Mouse (Mus musculus) natural killer cell, adult 2 months (primary cell): ENCODE measurements around the gene Chrm4.

Experiments
- DNase-seq, 2 experiments: peaks; one replicate each; pipeline ENCODE4 v3.0.0; 2022; ENCODE audit warnings: low spot score in 2 of 2

Chrm4 gene

DNA sequence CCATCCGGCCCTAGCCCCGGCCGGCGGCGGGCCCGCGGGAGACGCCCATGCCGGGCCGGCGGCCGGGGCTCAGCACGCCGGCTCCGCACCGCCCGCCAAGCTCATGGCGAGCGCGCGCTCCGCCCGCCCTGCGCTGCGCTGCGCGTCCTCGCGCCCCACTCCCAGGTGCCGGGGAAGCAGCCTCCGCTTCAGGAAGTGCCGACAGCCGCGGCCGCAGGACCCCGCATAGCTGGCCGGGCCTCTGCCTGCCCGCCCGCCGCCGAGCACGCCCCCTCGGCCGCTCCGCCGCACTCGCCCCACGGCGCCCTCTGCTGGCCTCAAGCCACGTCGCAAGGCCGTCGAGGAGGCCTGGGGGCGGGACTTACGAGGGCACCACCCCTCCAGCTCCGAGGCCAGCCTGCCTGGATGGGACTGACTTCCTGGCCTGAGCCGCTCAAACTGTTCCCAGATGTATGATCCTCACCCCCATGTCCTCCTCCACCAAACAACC lies 36.4 kb downstream of the Chrm4 start:
- DNase-seq, result peak; percentile 94 to 96

DNA sequence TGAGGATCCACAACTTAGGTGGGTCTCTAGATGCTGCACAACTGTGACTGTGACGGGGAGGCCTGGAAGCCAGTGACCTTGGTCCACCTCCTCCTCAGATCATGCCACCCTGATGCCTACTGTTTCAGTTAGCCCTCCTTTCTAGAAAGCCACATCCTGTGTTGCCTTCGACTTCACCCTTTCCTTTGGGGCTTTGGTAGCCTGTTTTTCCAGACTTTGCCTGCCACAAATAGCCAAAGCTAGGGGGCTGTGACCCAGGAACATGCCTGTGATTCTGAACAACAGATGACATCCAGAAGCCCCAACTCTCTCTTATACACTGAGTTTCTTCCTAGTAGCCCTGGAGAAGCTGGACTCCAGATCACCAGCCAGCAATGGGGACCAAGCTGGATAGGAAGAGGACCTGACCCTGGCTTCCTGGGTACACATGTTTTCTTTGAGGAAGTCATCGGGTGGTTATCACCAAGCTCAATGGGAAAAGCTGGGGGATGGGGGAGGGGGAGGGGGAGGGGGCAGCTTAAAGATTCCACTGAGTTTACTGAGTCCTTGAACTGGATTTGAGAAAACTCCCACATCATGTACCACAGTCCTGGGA lies 37.7 kb downstream of the Chrm4 start:
- peak; percentile 24 to 34 for DNase-seq

DNA sequence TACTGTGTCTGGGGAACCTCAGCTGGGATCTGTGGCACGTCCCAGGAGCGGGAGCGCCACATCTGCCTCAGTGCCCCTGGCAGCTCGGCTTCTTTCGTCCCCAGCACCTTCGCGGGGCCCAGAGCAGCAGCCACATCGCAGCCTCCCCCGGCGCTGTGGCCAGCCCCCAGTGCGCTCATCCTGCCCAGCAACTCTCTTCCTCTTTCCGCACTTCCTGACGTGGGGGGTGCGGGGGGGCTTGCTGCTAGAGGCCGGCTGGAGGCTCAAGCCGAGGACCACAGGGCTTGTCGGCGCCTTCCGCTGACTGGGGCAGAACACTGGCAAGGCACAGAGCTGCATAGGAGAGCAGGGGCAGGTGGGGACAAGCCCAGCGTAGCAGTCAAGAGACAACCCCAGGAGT lies 38.4 kb downstream of the Chrm4 start:
- DNase-seq, result peak; percentile 66 to 70

DNA sequence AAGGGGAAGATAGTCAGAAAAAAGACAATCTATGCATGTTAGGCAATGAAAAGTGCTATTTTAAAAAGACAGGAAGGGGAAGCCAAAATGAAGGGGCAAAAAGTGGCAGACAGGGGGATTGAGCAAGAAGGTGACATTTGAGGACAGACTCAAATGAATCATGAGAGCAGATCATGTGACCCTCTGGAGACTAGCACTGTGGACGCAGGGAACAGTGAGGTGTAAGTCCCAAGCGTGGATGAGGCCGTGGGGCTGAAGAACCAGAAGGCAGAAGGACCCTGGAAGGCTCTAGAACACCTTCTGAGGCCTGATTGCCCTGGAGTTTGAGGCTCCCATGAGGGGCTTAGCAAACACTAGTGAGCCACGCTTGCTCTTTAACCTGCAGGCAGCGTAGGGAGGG lies 39.3 kb downstream of the Chrm4 start:
- no peak for DNase-seq

DNA sequence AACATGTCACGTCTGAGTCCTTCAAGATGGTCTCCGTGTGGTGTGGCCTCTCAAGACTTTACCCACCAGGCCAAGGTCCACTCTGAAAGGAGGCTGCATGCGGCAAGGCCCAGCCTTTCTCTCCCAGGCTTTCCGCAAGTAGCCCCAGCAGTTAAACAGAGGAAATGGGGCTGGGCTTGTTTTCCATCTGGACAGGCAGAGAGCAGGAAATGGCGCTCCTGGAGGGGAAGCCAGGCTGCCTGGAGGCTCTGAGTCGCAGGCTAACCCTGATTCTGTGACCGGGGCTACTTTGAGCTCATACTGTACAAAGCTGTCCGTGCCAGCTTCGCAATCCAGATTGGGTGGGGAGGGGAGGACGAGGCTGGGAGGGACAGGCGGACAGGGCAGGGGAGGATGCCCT lies 40.9 kb downstream of the Chrm4 start:
- no peak for DNase-seq

DNA sequence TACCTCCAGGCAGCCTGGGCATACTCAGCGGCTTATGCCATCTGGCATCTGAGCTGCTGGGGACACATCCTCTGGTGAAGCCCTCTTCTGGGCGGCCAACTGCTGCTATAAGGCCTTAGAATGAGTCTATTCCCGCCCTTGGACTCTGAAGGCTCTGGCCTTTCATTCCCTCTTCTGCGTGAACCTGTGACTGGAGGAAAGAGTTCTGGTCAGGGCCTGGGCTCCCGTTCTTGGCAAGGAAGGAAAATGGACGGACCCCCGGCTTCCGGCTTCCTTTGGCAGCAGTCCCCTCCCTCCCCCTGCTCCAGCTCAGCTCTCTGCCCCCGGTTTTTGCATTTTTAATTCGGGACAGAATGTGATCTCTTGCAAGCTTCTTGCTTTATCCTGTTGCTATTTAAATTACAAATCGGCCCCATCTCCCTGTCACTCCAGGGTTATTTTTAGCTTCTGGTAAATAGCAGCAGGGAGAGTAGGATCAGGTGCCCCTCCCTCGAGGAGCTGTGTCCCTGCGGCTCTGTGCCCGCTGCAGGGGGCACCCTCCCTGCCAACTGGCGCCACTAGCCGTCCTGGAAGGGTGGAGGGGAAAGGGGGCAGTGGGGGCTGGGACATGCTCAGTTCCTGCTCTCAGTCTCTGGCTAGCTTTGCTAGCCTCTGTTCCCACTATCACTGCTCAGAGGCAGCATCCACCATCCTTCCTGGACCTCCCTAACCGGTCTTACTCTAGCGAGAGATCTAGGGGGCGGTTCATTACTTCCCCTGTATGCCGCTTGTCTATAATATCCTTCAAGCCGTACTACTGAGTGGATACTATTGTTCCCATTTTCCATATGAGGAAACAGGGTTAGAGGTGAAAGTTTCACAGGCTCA lies 44.4 kb downstream of the Chrm4 start:
- no peak for DNase-seq

DNA sequence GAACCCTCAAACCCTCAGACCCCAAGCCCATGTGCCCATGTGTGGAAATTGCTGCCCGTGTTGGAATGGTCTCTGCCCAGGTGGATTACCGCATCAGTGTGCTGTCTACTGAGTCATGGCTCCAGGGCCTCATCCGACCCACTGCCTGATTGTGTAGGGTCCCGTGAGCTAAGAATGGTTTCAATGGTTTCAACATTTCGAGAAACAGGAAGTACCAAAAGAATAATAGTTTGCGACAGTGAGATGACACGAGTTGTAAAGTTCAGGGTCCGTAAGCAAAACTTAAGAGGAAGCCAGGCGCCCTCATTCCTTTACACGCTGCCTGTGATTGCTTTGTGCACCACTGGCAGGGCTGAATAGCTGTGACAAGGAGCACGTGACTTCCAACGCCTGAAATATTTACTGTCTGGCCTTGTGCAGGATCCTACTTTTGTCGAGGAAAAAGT lies 45.1 kb downstream of the Chrm4 start:
- DNase-seq, result peak in 1 of 2 experiments; percentile 59

DNA sequence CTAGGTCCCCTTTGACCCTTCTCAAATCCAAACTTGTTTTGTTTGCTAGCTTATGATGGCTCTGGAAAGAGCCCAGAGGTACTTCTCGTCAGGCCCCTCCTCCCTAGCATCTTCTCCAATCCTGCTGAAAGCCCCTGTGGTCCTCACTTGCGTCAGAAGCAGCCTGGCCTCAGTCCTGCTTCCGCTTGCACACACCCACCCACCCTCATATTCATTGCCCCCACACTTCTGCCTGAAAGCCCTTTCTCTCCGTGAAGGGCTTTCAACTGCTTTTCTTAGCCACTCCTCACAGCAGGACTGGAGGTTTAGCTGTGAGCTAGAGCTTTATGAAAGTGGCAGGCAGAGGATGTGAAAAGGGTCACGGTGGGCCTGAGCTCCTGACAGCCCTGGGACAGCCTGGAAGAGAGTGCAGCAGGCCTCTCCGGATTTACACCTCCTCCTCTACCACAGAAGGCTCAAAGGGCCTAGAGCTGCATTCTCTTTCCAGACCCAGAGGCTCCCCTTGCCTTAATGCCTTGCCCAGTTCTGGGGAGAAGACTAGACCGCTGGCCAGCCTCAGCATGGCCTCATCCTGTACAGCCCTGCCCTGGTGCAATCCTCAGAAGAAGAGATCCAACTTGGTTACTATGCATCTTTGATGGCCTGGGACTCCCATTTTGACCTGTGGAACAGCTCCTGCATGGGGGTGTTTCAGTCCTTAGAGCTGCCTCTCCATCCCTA lies 46.5 kb downstream of the Chrm4 start:
- DNase-seq, result no peak

DNA sequence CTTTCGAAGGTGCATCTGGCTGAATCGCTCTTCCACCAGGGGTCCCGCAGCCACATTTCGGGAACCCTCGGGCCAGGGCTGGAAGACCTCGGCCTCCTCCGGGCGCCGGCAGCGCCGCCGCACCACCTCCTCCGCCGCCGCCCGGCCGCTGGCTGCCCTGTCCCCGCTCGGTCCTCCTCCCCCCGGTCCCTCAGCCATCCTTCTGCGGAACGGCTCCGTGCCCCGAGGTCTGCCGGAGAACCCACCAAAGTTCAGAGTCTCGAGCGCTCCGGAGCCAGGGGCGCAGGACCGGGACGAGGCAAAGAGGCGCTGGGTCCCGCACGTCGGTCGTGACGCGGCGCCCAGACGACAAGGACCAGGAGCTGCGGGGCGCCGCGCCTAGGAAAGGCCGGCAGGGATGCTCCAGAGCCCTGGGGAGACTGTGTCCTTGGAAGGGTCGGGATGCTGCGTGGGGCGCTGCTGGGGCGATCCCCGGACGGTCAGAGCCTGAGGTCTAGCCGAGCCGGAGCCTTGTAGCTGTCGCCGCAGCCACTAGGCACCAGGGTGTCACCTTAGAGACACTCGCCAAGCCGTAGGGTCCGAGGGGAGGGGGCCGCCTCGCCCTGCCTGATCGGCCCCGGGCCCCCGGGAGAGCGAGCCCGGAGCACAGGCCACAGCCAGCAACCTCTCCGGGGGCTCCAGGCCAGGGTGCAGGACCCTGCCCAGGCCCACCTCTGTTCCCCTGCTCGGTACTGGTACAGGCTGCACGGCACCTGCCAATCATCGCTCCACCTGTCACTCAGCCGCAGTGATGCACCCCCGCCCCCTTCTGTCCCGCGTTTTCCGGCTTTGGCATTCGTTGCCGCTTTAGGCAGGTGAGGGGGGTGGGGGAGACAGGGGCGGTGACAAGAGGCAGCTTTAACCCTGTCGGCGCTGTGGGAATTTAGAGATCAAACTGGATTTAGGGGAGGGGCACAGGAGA lies 48.8 kb downstream of the Chrm4 start, which contains the start of gene Dgkz:
Gene Dgkz (minus strand): TSS at position 284 of the 961 bp plus-strand sequence.
- DNase-seq, result no peak

DNA sequence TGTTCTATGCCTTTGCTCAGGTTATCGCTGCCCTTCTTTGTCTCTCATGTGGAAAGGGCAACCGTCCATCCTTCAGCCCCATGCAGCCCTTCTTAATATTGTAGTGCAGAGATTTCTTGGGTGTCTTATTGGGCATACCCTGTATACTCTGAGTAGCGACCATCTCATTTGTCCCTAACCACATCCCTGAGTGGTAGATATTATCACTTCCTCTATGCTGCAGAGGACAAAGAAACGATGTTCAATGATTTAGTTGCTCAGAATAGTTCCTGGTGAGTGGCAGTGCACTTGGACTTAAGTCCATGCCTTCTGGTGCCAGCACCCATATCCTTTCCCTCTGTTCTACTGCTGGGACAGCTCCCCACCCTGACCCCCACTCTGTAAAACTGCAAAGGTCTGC lies 50.9 kb downstream of the Chrm4 start:
- no peak for DNase-seq
